Mouse (Mus musculus) neural tube, embryonic 11.5 days (tissue): Measurements from ENCODE around the gene Lbh. TPM values are rescaled to one million over a fixed set of nuclear protein-coding genes. Genes with fewer than 3 reads are reported as not detected.

Experiments used
- ATAC-seq: fragments of 200-750 bp; cut with Nextera tagmentation; 2 replicates; pipeline ENCODE4 v1.8.0; 2017; ENCODE audit warnings: moderate number of reproducible peaks, mild to moderate bottlenecking, moderate TSS enrichment, moderate library complexity; ENCODE audit not compliant: insufficient read depth, low FRiP score, low TSS enrichment
- DNase-seq: peaks from one replicate; pipeline ENCODE4 v3.0.0-alpha.2; 2015; ENCODE audit warnings: low spot score
- H3K27ac ChIP-seq: fragments of 300-500 bp; sonication (generic); 2 replicates; pipeline ENCODE4 v1.5.1; 2014; ENCODE audit warnings: low read depth, mild to moderate bottlenecking, low read length
- H3K27me3 ChIP-seq: fragments of 300-500 bp; sonication (generic); 2 replicates; pipeline ENCODE4 v1.6.1; 2014; ENCODE audit warnings: mild to moderate bottlenecking, low read length, mixed read lengths; ENCODE audit not compliant: control insufficient read depth, insufficient read depth
- H3K36me3 ChIP-seq: fragments of 300-500 bp; sonication (generic); 2 replicates; pipeline ENCODE4 v1.6.1; 2014; ENCODE audit warnings: mild to moderate bottlenecking, low read length, moderate library complexity, mixed read lengths; ENCODE audit not compliant: control insufficient read depth, insufficient read depth
- H3K4me1 ChIP-seq: fragments of 300-500 bp; sonication (generic); 2 replicates; pipeline ENCODE4 v1.6.1; 2014; ENCODE audit warnings: low read length, mixed read lengths; ENCODE audit not compliant: control insufficient read depth, insufficient read depth
- H3K4me2 ChIP-seq: fragments of 300-500 bp; sonication (generic); 2 replicates; pipeline ENCODE4 v1.6.1; 2014; ENCODE audit warnings: low read depth, mild to moderate bottlenecking, moderate library complexity
- H3K4me3 ChIP-seq: fragments of 300-500 bp; sonication (generic); 2 replicates; pipeline ENCODE4 v1.5.1; 2014; ENCODE audit warnings: low read depth, low read length
- H3K9ac ChIP-seq: fragments of 300-500 bp; sonication (generic); 2 replicates; pipeline ENCODE4 v1.6.1; 2014; ENCODE audit warnings: mild to moderate bottlenecking, low read length
- H3K9me3 ChIP-seq: fragments of 300-500 bp; sonication (generic); 2 replicates; pipeline ENCODE4 v1.6.1; 2016; ENCODE audit warnings: low read length; ENCODE audit not compliant: control insufficient read depth
- WGBS: fragments of 180-500 bp; shearing (Covaris S2); extraction: QIAGEN DNeasy Blood & Tissue Kit; methylation state at CpG from one replicate; pipeline ENCODE4 v1.1.7; 2014; 5-methylcytosine and 5-hydroxymethylcytosine counted together
- polyA plus RNA-seq: library from polyadenylated mRNA; unstranded; fragments of >200 nt; fragmentation: Nextera tagmentation; extraction: Ambion mirVana; gene quantifications from 2 replicates; pipeline ENCODE4 v1.2.1, GENCODE M21; 2014

Lbh gene
- polyA plus RNA-seq, 1 experiment from 2014 or later, result 5.3 TPM

DNA sequence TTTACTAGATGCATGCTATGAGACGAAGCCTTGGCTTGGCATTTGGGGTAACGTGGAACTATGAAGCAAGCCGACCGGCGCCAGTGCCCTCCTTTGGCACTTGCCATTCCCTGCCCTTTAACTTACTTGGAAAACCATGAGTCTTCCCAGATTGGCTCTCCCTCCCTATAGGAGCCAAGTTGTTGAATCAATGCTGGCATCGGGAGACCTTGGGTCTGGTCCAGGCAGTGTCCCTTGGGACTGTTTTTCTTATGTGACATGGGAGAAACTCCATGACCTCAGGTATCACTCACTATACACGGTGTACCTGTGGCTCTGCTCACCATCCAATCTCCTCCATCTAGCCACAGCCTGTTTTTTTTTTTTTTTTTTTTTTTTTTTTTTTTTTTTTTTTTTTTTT, 65.4 kb downstream of the Lbh start:
- no peaks in the 10 kb centered on the region for H3K36me3 ChIP-seq

DNA sequence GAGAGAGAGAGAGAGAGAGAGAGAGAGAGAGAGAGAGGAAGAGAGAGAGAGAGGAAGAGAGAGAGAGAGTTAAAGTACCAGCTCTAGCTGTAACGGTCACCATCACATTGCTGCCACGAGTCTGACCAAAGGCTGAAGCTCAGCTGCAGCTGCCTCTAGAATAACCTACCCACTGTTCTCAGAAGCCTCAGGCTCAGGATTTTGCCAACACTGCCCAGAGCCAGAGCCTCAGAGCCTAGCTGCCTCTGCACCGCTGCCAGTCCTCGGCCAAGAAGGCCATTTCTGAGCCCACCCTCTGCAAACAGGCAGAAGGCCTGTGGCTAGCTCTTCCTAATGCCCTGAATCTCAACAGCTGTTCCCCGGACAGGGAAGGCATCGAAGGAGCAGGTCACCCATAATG, 70.9 kb downstream of the Lbh start:
- H3K27me3 ChIP-seq, result no peaks in the 10 kb centered on the region
- H3K4me3 ChIP-seq, result no peak overlapping the region
- no peaks in the 10 kb centered on the region for H3K4me1 ChIP-seq
- H3K9me3 ChIP-seq, result no peaks in the 10 kb centered on the region
- no peak overlapping the region for H3K27ac ChIP-seq
- WGBS, result 76% methylated on average over 6 of the region's 6 CpGs
- H3K9ac ChIP-seq, result no peak overlapping the region
- H3K4me2 ChIP-seq, result no peak overlapping the region
- no peaks in the 10 kb centered on the region for H3K36me3 ChIP-seq
- ATAC-seq (no peak), DNase-seq (no peak)

More for the DNA sequence above, 65.4 kb downstream of the Lbh start:
- Histone ChIP-seq H3K4me2 (no peak overlapping the region), H3K27me3 (no peaks in the 10 kb centered on the region), H3K9me3 (no peaks in the 10 kb centered on the region), H3K4me1 (no peaks in the 10 kb centered on the region), H3K4me3 (no peak overlapping the region), H3K27ac (no peak overlapping the region), H3K9ac (no peak overlapping the region)
- 90% methylated on average over 7 of the region's 7 CpGs for WGBS
- ATAC-seq (no peak), DNase-seq (no peak)

Other genes starting within 250 kb of the Lbh start
- gene Ypel5, start 81.9 kb upstream of the Lbh start, polyA plus RNA-seq, result 63.8 and 64.8 TPM in 2 replicates
- 15.8 TPM in 2 replicates for gene Lclat1, start 189.7 kb downstream of the Lbh start, polyA plus RNA-seq